Mouse (Mus musculus) myocyte (in vitro differentiated cells): ENCODE data around the gene Itga1. TPM values are rescaled to one million over a fixed set of nuclear protein-coding genes. Genes with fewer than 3 reads are reported as not detected.

Experiments
- H3K27me3 ChIP-seq: one replicate; pipeline ENCODE4 v1.6.1; 2011; ENCODE audit not compliant: control insufficient read depth, insufficient read depth, insufficient read length
- H3K36me3 ChIP-seq: one replicate; pipeline ENCODE4 v1.6.1; 2011; ENCODE audit not compliant: control insufficient read depth, insufficient read depth
- H3K4me2 ChIP-seq: one replicate; pipeline ENCODE4 v1.6.1; 2011; ENCODE audit warnings: low read depth, control low read depth
- H3K4me3 ChIP-seq: one replicate; pipeline ENCODE4 v1.5.1; 2011; ENCODE audit warnings: mild to moderate bottlenecking, control low read depth, moderate library complexity
- H3K79me2 ChIP-seq: one replicate; pipeline ENCODE4 v1.6.1; 2011; ENCODE audit not compliant: control insufficient read depth, insufficient read depth
- H3ac ChIP-seq: one replicate; pipeline ENCODE4 v1.6.1; 2011; ENCODE audit not compliant: control insufficient read depth, insufficient read length
- CEBPB ChIP-seq: IDR thresholded peaks from 2 replicates; pipeline ENCODE4 v1.6.1; 2011; ENCODE audit warnings: mild to moderate bottlenecking, moderate library complexity; ENCODE audit not compliant: poor library complexity, insufficient read depth, severe bottlenecking
- E2F4 ChIP-seq: IDR thresholded peaks from one replicate; pipeline ENCODE4 v1.6.1; 2011; ENCODE audit warnings: mild to moderate bottlenecking, control low read depth, moderate library complexity; ENCODE audit not compliant: insufficient read depth
- MAX ChIP-seq: IDR thresholded peaks from one replicate; pipeline ENCODE4 v1.6.1; 2011; ENCODE audit warnings: low read depth, mild to moderate bottlenecking, control low read depth
- MYOD1 ChIP-seq, 3 experiments: IDR thresholded peaks; one replicate each; pipeline ENCODE4 v1.6.1; 2011; ENCODE audit warnings: control low read depth in 2 of 3, low read depth in 2 of 3, mild to moderate bottlenecking in 2 of 3, moderate library complexity in 1 of 3; ENCODE audit not compliant: insufficient read length in 2 of 3, control insufficient read depth in 1 of 3
- MYOG ChIP-seq, 3 experiments: IDR thresholded peaks; one replicate each; pipeline ENCODE4 v1.6.1; 2011; ENCODE audit warnings: control low read depth in 2 of 3, low read depth in 2 of 3, mild to moderate bottlenecking in 2 of 3; ENCODE audit not compliant: insufficient read length in 2 of 3, control insufficient read depth in 1 of 3, insufficient read depth in 1 of 3
- POLR2A ChIP-seq: IDR thresholded peaks from one replicate; pipeline ENCODE4 v1.6.1; 2011; ENCODE audit warnings: low read depth, mild to moderate bottlenecking, control low read depth, moderate library complexity; ENCODE audit not compliant: insufficient read length
- POLR2AphosphoS2 ChIP-seq: IDR thresholded peaks from one replicate; pipeline ENCODE4 v1.6.1; 2011; ENCODE audit warnings: low read depth, control low read depth; ENCODE audit not compliant: insufficient read length
- REST ChIP-seq: IDR thresholded peaks from one replicate; pipeline ENCODE4 v1.6.1; 2011; ENCODE audit warnings: mild to moderate bottlenecking, control low read depth, moderate library complexity; ENCODE audit not compliant: insufficient read depth, insufficient read length
- SRF ChIP-seq: IDR thresholded peaks from one replicate; pipeline ENCODE4 v1.6.1; 2011; ENCODE audit warnings: low read depth; ENCODE audit not compliant: control insufficient read depth, insufficient read length
- TCF12 ChIP-seq: IDR thresholded peaks from one replicate; pipeline ENCODE4 v1.6.1; 2011; ENCODE audit warnings: mild to moderate bottlenecking, control low read depth; ENCODE audit not compliant: poor library complexity, insufficient read depth, severe bottlenecking
- TCF3 ChIP-seq: IDR thresholded peaks from one replicate; pipeline ENCODE4 v1.6.1; 2011; ENCODE audit warnings: low read depth, control low read depth; ENCODE audit not compliant: insufficient read length
- USF1 ChIP-seq: IDR thresholded peaks from one replicate; pipeline ENCODE4 v1.6.1; 2011; ENCODE audit warnings: low read depth, mild to moderate bottlenecking, control low read depth, moderate library complexity
- polyA plus RNA-seq: library from polyadenylated mRNA; unstranded; fragments of >200 nt; fragmentation: generic; extraction: Trizol; gene quantifications from one replicate; pipeline ENCODE4 v1.2.1, GENCODE M21; 2012; ENCODE audit warnings: missing spikeins

Gene Itga1
- polyA plus RNA-seq, 1 experiment, result 0.11 TPM

GRCm38 (mm10) chr13:114974484-114975042 is 127.2 kb downstream of the Itga1 start:
- H3K27me3 ChIP-seq, result peaks cover 5% of the 10 kb centered on the region
- H3K4me2 ChIP-seq, result no peak overlapping the region
- no peaks in the 10 kb centered on the region for H3K36me3 ChIP-seq
- no peak overlapping the region for H3ac ChIP-seq
- H3K4me3 ChIP-seq, result no peak overlapping the region
- TF ChIP-seq MYOG (IDR thresholded peaks at IDR 0.05; ENCODE audit: control insufficient read depth in 1 of 3, insufficient read depth in 1 of 3, insufficient read length in 2 of 3, low read depth in 2 of 3), result no peak
- no peak for TF ChIP-seq USF1
- TF ChIP-seq E2F4, result no peak
- no peak for TF ChIP-seq SRF
- no peak for TF ChIP-seq REST
- TF ChIP-seq POLR2A, result no peak
- no peak for TF ChIP-seq MYOD1 (IDR thresholded peaks at IDR 0.05; ENCODE audit: control insufficient read depth in 1 of 3, insufficient read length in 2 of 3, low read depth in 2 of 3)
- no peak for TF ChIP-seq MAX
- TF ChIP-seq TCF12, result no peak
- TF ChIP-seq POLR2AphosphoS2, result no peak
- TF ChIP-seq CEBPB, result no peak
- TF ChIP-seq TCF3, result no peak
- H3K79me2 ChIP-seq, result no peaks in the 10 kb centered on the region

GRCm38 (mm10) chr13:114971905-114972304 is 129.9 kb downstream of the Itga1 start:
- Histone ChIP-seq H3K79me2 (no peaks in the 10 kb centered on the region), H3ac (no peak overlapping the region), H3K4me2 (no peak overlapping the region), H3K4me3 (no peak overlapping the region), H3K27me3 (peaks cover 9% of the 10 kb centered on the region), H3K36me3 (no peaks in the 10 kb centered on the region)
- TF ChIP-seq TCF3 (no peak), E2F4 (no peak), CEBPB (peak; percentile 61; the same call in 1 of the 2 replicates)

GRCm38 (mm10) chr13:114964233-114964632 is 137.5 kb downstream of the Itga1 start:
- Histone ChIP-seq H3K27me3 (peaks cover 5% of the 10 kb centered on the region), H3K36me3 (no peaks in the 10 kb centered on the region)
- TF ChIP-seq TCF3, result no peak
- no peak for TF ChIP-seq USF1
- TF ChIP-seq MYOG (IDR thresholded peaks at IDR 0.05; ENCODE audit: control insufficient read depth in 1 of 3, insufficient read depth in 1 of 3, insufficient read length in 2 of 3, low read depth in 2 of 3), result no peak
- TF ChIP-seq MAX, result no peak
- no peak for TF ChIP-seq POLR2AphosphoS2
- TF ChIP-seq REST, result no peak
- no peak for TF ChIP-seq CEBPB
- TF ChIP-seq E2F4, result no peak
- TF ChIP-seq MYOD1 (IDR thresholded peaks at IDR 0.05; ENCODE audit: control insufficient read depth in 1 of 3, insufficient read length in 2 of 3, low read depth in 2 of 3), result no peak
- TF ChIP-seq SRF, result no peak
- no peak for TF ChIP-seq TCF12
- no peak for TF ChIP-seq POLR2A

GRCm38 (mm10) chr13:114954516-114954915 is 147.2 kb downstream of the Itga1 start:
- Histone ChIP-seq H3ac (no peak overlapping the region), H3K4me3 (no peak overlapping the region), H3K27me3 (no peaks in the 10 kb centered on the region), H3K79me2 (no peaks in the 10 kb centered on the region), H3K36me3 (no peaks in the 10 kb centered on the region), H3K4me2 (no peak overlapping the region)
- TF ChIP-seq TCF12, result no peak

More at GRCm38 (mm10) chr13:114964233-114964632, 137.5 kb downstream of the Itga1 start:
- H3K4me3 ChIP-seq, result no peak overlapping the region
- H3K4me2 ChIP-seq, result no peak overlapping the region
- H3ac ChIP-seq, result no peak overlapping the region
- no peaks in the 10 kb centered on the region for H3K79me2 ChIP-seq

- TF ChIP-seq SRF (no peak), CEBPB (no peak), REST (no peak), MAX (no peak), USF1 (no peak), POLR2AphosphoS2 (no peak), MYOD1 (IDR thresholded peaks at IDR 0.05; ENCODE audit: control insufficient read depth in 1 of 3, insufficient read length in 2 of 3, low read depth in 2 of 3) (no peak), TCF3 (no peak), POLR2A (no peak), MYOG (IDR thresholded peaks at IDR 0.05; ENCODE audit: control insufficient read depth in 1 of 3, insufficient read depth in 1 of 3, insufficient read length in 2 of 3, low read depth in 2 of 3) (no peak), TCF12 (no peak), E2F4 (no peak)
- Histone ChIP-seq H3K27me3 (no peaks in the 10 kb centered on the region), H3K79me2 (no peaks in the 10 kb centered on the region), H3ac (no peak overlapping the region), H3K36me3 (no peaks in the 10 kb centered on the region), H3K4me2 (no peak overlapping the region), H3K4me3 (no peak overlapping the region)
These were observed 168.2 kb downstream of the Itga1 start for GRCm38 (mm10) chr13:114933541-114933940.
